In the genomic region with DNA sequence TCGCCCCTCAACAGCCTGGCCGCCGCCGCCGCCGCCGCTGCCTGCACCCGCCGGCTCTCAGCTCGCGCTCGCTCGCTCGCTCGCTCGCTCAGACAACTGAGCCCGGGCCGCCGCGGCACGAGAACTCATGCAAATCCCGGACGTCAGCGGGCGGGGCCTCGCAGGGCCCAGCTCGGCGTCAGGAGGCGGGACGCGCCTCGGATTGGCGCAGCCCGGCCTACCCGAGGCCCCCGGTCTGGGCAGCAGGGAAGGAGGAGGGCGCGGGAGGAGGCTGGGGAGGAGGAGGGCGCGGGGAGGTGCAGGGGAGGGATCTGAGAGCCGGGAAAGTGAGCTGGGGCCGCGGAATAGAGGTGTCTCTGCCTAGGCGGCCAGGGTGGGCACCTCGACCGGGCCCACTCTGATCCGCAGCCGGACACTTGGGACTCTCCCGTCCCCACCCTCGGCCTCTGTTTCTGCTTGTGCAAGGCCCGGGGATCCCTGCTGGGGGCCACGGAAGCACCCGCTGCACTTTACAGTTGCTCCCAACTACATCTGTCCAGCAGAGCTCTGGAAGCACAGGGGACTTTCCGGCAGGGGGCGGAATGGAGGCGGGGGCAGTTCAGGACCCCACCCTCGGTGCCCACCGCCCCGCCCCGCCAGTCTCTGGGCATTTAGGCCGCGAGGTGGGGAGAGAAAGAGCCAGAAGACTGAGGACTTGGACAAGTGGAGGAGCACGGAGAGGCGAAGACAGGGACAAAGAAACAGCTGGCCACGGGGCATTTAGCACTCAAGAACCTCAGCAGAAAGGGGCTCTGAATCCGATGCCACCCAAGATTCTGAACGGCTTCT, we compare ENCODE assay signal across 8 mouse cellular contexts. TPM values are rescaled to one million over a fixed set of nuclear protein-coding genes. Genes with fewer than 3 reads are reported as not detected.
A peak's percentile ranks its signal among the peaks of the same experiment; 100 is the strongest.
DNase-seq lines count a peak whose midpoint lies in the region; ATAC-seq and TF ChIP-seq lines count a peak whose summit lies in the region.

Gene Cbx4 (minus strand): TSS at position 78 of the 828 bp plus-strand sequence.

- no peaks in the 10 kb centered on the region for H3K9me3 ChIP-seq in heart, embryonic 12.5 days (replicated peaks)
- H3K9me3 ChIP-seq in kidney, postnatal 0 days (replicated peaks; ENCODE audit: low read length), result no peaks in the 10 kb centered on the region
- H3K9me3 ChIP-seq in liver, embryonic 11.5 days (ENCODE audit: control insufficient read depth, low read length), result no peaks in the 10 kb centered on the region
- no peaks in the 10 kb centered on the region for H3K9me3 ChIP-seq in stomach, embryonic 15.5 days

- no peak for TF ChIP-seq POLR2A in bone marrow macrophage, adult 2 months (IDR thresholded peaks at IDR 0.05; ENCODE audit: borderline replicate concordance, low read depth, low read length)
- TF ChIP-seq POLR2A in embryonic fibroblast, embryonic 13.5 days (IDR thresholded peaks at IDR 0.05; ENCODE audit: low read depth, low read length), result peak; percentile 84

- H3K27ac ChIP-seq in bone marrow macrophage, adult 2 months (ENCODE audit: insufficient read depth, low read depth, low read length), result peak within 1 kb of the TSS; percentile 75
- H3K27ac ChIP-seq in embryonic fibroblast, embryonic 13.5 days (ENCODE audit: insufficient read depth, low read length), result peak within 1 kb of the TSS; percentile 80
- H3K27ac ChIP-seq in heart, embryonic 12.5 days (ENCODE audit: poor library complexity, severe bottlenecking), result peak within 1 kb of the TSS; percentile 98
- H3K27ac ChIP-seq in kidney, postnatal 0 days, result peak within 1 kb of the TSS; percentile 98
- H3K27ac ChIP-seq in liver, embryonic 11.5 days (ENCODE audit: low read depth, low read length), result peak within 1 kb of the TSS; percentile 89
- H3K27ac ChIP-seq in stomach, embryonic 15.5 days, result peak within 1 kb of the TSS; percentile 97

- peaks cover 7% of the 10 kb centered on the region for H3K27me3 ChIP-seq in C2C12 (ENCODE audit: control insufficient read depth, insufficient read depth, insufficient read length)
- peaks cover 58% of the 10 kb centered on the region for H3K27me3 ChIP-seq in heart, embryonic 12.5 days (replicated peaks)
- H3K27me3 ChIP-seq in kidney, postnatal 0 days (ENCODE audit: insufficient read depth, low read length), result peaks cover 31% of the 10 kb centered on the region
- peaks cover 92% of the 10 kb centered on the region for H3K27me3 ChIP-seq in liver, embryonic 11.5 days (replicated peaks; ENCODE audit: control insufficient read depth, insufficient read depth, low read length)
- peaks cover 40% of the 10 kb centered on the region for H3K27me3 ChIP-seq in stomach, embryonic 15.5 days (replicated peaks)

- H3K79me2 ChIP-seq in C2C12 (ENCODE audit: control insufficient read depth, insufficient read depth), result peaks cover 28% of the 10 kb centered on the region

- H3K36me3 ChIP-seq in C2C12 (ENCODE audit: control insufficient read depth, insufficient read depth), result peaks cover 14% of the 10 kb centered on the region
- peaks cover 14% of the 10 kb centered on the region for H3K36me3 ChIP-seq in heart, embryonic 12.5 days
- H3K36me3 ChIP-seq in kidney, postnatal 0 days (ENCODE audit: insufficient read depth, low read length), result peaks cover 9% of the 10 kb centered on the region; the same call in 1 of the 2 replicates
- H3K36me3 ChIP-seq in liver, embryonic 11.5 days (ENCODE audit: control insufficient read depth, insufficient read depth, low read length), result peaks cover 5% of the 10 kb centered on the region; the same call in 1 of the 2 replicates
- peaks cover 9% of the 10 kb centered on the region for H3K36me3 ChIP-seq in stomach, embryonic 15.5 days

- peak within 1 kb of the TSS; percentile 97 for H3ac ChIP-seq in C2C12 (ENCODE audit: control insufficient read depth, insufficient read length, low read depth)

- peak; percentile 86 for ATAC-seq in heart, embryonic 12.5 days (ENCODE audit: insufficient number of reproducible peaks, low FRiP score)
- peak; percentile 83 for ATAC-seq in kidney, postnatal 0 days (replicated peaks; ENCODE audit: low FRiP score, low read depth)
- peak; percentile 88 for ATAC-seq in liver, embryonic 11.5 days (replicated peaks; ENCODE audit: low FRiP score)
- peak; percentile 87 for ATAC-seq in stomach, embryonic 15.5 days (ENCODE audit: insufficient read depth, low FRiP score, low read depth)

- H3K4me2 ChIP-seq in heart, embryonic 12.5 days, result peak within 1 kb of the TSS; percentile 95
- peak within 1 kb of the TSS; percentile 78 for H3K4me2 ChIP-seq in kidney, postnatal 0 days (ENCODE audit: low read length)
- H3K4me2 ChIP-seq in liver, embryonic 11.5 days, result peak within 1 kb of the TSS; percentile 91
- H3K4me2 ChIP-seq in stomach, embryonic 15.5 days, result peak within 1 kb of the TSS; percentile 70

- peak within 1 kb of the TSS; percentile 95 for H3K9ac ChIP-seq in heart, embryonic 12.5 days
- peak within 1 kb of the TSS; percentile 85 for H3K9ac ChIP-seq in kidney, postnatal 0 days (ENCODE audit: low read depth, low read length)
- peak within 1 kb of the TSS; percentile 83 for H3K9ac ChIP-seq in liver, embryonic 11.5 days (ENCODE audit: low read depth, low read length)
- peak within 1 kb of the TSS; percentile 67 for H3K9ac ChIP-seq in stomach, embryonic 15.5 days

- H3K4me3 ChIP-seq in C2C12 (ENCODE audit: insufficient read depth, poor library complexity, severe bottlenecking), result peak within 1 kb of the TSS; percentile 83
- H3K4me3 ChIP-seq in bone marrow macrophage, adult 2 months (ENCODE audit: insufficient read depth, low read length), result peak within 1 kb of the TSS; percentile 77
- peak within 1 kb of the TSS; percentile 64 for H3K4me3 ChIP-seq in embryonic fibroblast, embryonic 13.5 days (ENCODE audit: insufficient read depth, low read length)
- peak within 1 kb of the TSS; percentile 83 for H3K4me3 ChIP-seq in heart, embryonic 12.5 days
- H3K4me3 ChIP-seq in kidney, postnatal 0 days (replicated peaks; ENCODE audit: low read depth, low read length), result peak within 1 kb of the TSS; percentile 88
- peak within 1 kb of the TSS; percentile 83 for H3K4me3 ChIP-seq in liver, embryonic 11.5 days (ENCODE audit: low read depth, low read length)
- peak within 1 kb of the TSS; percentile 68 for H3K4me3 ChIP-seq in stomach, embryonic 15.5 days (replicated peaks)

- H3K79me3 ChIP-seq in C2C12 (ENCODE audit: low read depth), result peaks cover 12% of the 10 kb centered on the region

- WGBS in heart, embryonic 12.5 days, result under 1% methylated on average over 62 of the region's 67 CpGs
- WGBS in kidney, postnatal 0 days, result 1% methylated on average over 64 of the region's 67 CpGs
- 2% methylated on average over 62 of the region's 67 CpGs for WGBS in liver, embryonic 11.5 days
- WGBS in stomach, embryonic 15.5 days, result under 1% methylated on average over 67 of the region's 67 CpGs

- peak; percentile 97 for DNase-seq in kidney, postnatal 0 days (ENCODE audit: low spot score)
- peak; percentile 91 for DNase-seq in liver, embryonic 11.5 days (ENCODE audit: low spot score)
- peak; percentile 94 for DNase-seq in naive thymus-derived CD4-positive, alpha-beta T cell, adult 2 months (ENCODE audit: low read depth)

- no peak for TF ChIP-seq CTCF in C2C12 (IDR thresholded peaks at IDR 0.05; ENCODE audit: control insufficient read depth, insufficient read depth, insufficient read length)
- TF ChIP-seq CTCF in bone marrow macrophage, adult 2 months (IDR thresholded peaks at IDR 0.05; ENCODE audit: low read depth, low read length), result no peak
- TF ChIP-seq CTCF in embryonic fibroblast, embryonic 13.5 days (IDR thresholded peaks at IDR 0.05; ENCODE audit: borderline replicate concordance, insufficient read depth, low read length), result no peak
- TF ChIP-seq CTCF in kidney, postnatal 0 days (IDR thresholded peaks at IDR 0.05; ENCODE audit: low read depth), result peak; percentile 54

- H3K4me1 ChIP-seq in bone marrow macrophage, adult 2 months (ENCODE audit: control insufficient read depth, insufficient read depth, low read length), result peaks cover 19% of the 10 kb centered on the region
- peaks cover 10% of the 10 kb centered on the region for H3K4me1 ChIP-seq in embryonic fibroblast, embryonic 13.5 days (ENCODE audit: control insufficient read depth, insufficient read depth, low read length)
- peaks cover 74% of the 10 kb centered on the region for H3K4me1 ChIP-seq in heart, embryonic 12.5 days (replicated peaks)
- H3K4me1 ChIP-seq in kidney, postnatal 0 days (replicated peaks; ENCODE audit: insufficient read depth, low read length), result peaks cover 57% of the 10 kb centered on the region
- peaks cover 48% of the 10 kb centered on the region for H3K4me1 ChIP-seq in liver, embryonic 11.5 days (replicated peaks; ENCODE audit: control insufficient read depth, insufficient read depth, low read length)
- peaks cover 77% of the 10 kb centered on the region for H3K4me1 ChIP-seq in stomach, embryonic 15.5 days

TF ChIP-seq in C2C12, 6 proteins besides CTCF, POLR2A, EP300 and RAD21:
- TF ChIP-seq MYOG (IDR thresholded peaks at IDR 0.05; ENCODE audit: control insufficient read depth, extremely low read depth, insufficient read length), result no peak

RNA-seq across cellular contexts. Expression of gene Cbx4, which starts in this region (rescaled TPM):
- polyA plus RNA-seq in C2C12 (2012; fragmentation: generic; extraction: Trizol), result 12.1 TPM
- polyA plus RNA-seq in bone marrow macrophage, adult 2 months (2012; ENCODE audit: insufficient read depth, insufficient read length, missing spikeins), result 15.8 and 17.2 TPM in 2 replicates
- 11.2 and 11.8 TPM in 2 replicates for polyA plus RNA-seq in embryonic fibroblast, embryonic 13.5 days (2011; ENCODE audit: insufficient read length, low read depth, missing spikeins)
- 13.2 and 14.9 TPM in 2 replicates for polyA plus RNA-seq in heart, embryonic 12.5 days (2016; fragmentation: Nextera tagmentation; extraction: Ambion mirVana)
- polyA plus RNA-seq in kidney, postnatal 0 days (2015; fragmentation: Nextera tagmentation; extraction: Ambion mirVana), result 8.0 and 9.7 TPM in 2 replicates
- 5.1 TPM in 2 replicates for polyA plus RNA-seq in liver, embryonic 11.5 days (2014; fragmentation: Nextera tagmentation; extraction: Ambion mirVana)
- polyA plus RNA-seq in stomach, embryonic 15.5 days (2015; fragmentation: Nextera tagmentation; extraction: Ambion mirVana), result 10.2 and 10.3 TPM in 2 replicates

Comparison
In these comparisons a context has a peak if more than half of its experiments do, and no peak if none do; other contexts are left out.
1. Peak in every context shown above with its lines: DNase-seq, ATAC-seq, H3K4me3 ChIP-seq and H3K27ac ChIP-seq.